Mouse (Mus musculus) liver, embryonic 11.5 days (tissue): ENCODE measurements around the gene Itgb1bp2. TPM values are rescaled to one million over a fixed set of nuclear protein-coding genes. Genes with fewer than 3 reads are reported as not detected.

Experiments
- polyA plus RNA-seq: library from polyadenylated mRNA; unstranded; fragments of >200 nt; fragmentation: Nextera tagmentation; extraction: Ambion mirVana; gene quantifications from 2 replicates; pipeline ENCODE4 v1.2.1, GENCODE M21; 2014

Itgb1bp2 gene
- polyA plus RNA-seq, 1 experiment from 2014 or later: 2.9 TPM

Other genes starting within 250 kb of the Itgb1bp2 start
- 31.7 and 33.1 TPM in 2 replicates for gene Snx12, start 226.5 kb upstream of the Itgb1bp2 start, polyA plus RNA-seq
- gene Foxo4, start 194.6 kb upstream of the Itgb1bp2 start, polyA plus RNA-seq: 2.0 and 2.5 TPM in 2 replicates
- not detected in 2 replicates for gene Gm614, start 185.1 kb upstream of the Itgb1bp2 start, polyA plus RNA-seq
- 16.9 and 19.8 TPM in 2 replicates for gene Il2rg, start 180.8 kb upstream of the Itgb1bp2 start, polyA plus RNA-seq
- not detected in 2 replicates for gene Gm20489, start 180.1 kb upstream of the Itgb1bp2 start, polyA plus RNA-seq
- 36.5 and 41.1 TPM in 2 replicates for gene Med12, start 175.1 kb upstream of the Itgb1bp2 start, polyA plus RNA-seq
- 0.51 and 0.59 TPM in 2 replicates for gene Nlgn3, start 149.9 kb upstream of the Itgb1bp2 start, polyA plus RNA-seq
- gene Gjb1, start 72.7 kb upstream of the Itgb1bp2 start, polyA plus RNA-seq: 33.6 and 34.5 TPM in 2 replicates
- 14.6 and 14.8 TPM in 2 replicates for gene Zmym3, start 28.2 kb upstream of the Itgb1bp2 start, polyA plus RNA-seq
- gene Nono, start 19.8 kb upstream of the Itgb1bp2 start, polyA plus RNA-seq: 349 and 361 TPM in 2 replicates
- 18.0 and 21.1 TPM in 2 replicates for gene Taf1, start 83.6 kb downstream of the Itgb1bp2 start, polyA plus RNA-seq
- 128 TPM in 2 replicates for gene Ogt, start 191.0 kb downstream of the Itgb1bp2 start, polyA plus RNA-seq